Comparison of ENCODE assay signal across 14 mouse cellular contexts in the genomic region with DNA sequence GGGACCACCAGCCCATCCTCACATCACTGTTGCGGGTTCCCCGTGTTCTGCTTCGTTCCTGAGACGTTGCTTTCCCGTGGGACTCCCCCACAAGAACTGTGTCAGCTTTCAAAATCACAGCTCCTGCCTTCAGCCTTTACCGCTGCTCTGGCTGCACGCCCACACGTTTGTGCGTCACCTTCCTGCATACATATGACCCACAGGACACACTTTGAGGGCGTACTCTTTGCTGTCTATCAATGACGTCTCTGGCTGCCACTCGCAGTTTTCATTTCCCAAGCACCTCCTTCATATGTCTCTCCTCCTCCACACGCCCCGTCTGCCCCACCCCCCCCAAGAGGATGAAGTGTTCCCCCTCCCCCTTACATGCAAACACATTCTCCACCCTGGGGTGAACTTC. TPM values are rescaled to one million over a fixed set of nuclear protein-coding genes. Genes with fewer than 3 reads are reported as not detected.
DNase-seq lines count a peak whose midpoint lies in the region; ATAC-seq lines count a peak whose summit lies in the region.
"Had no signal": no experiment of that assay in that cellular context is flagged by ENCODE, and none has a peak within 500 bp of the region (broad histone marks: within the 10 kb centered on the region; RNA-seq: fewer than 3 reads in every experiment).

No protein-coding gene starts in this region.

- intact Hi-C loops in left cerebral cortex, postnatal 4 days (cut with DNase I), result no loop called here

- H3K9me3 ChIP-seq in embryonic facial prominence, embryonic 14.5 days (ENCODE audit: control insufficient read depth, low read length), result no peaks in the 10 kb centered on the region
- no peaks in the 10 kb centered on the region for H3K9me3 ChIP-seq in midbrain, embryonic 11.5 days (ENCODE audit: control insufficient read depth, low read length)
- H3K9me3 ChIP-seq: forebrain, embryonic 15.5 days had no signal

- peak overlapping the region; percentile 18; the same call in 1 of the 2 replicates for H3K4me2 ChIP-seq in embryonic facial prominence, embryonic 14.5 days (ENCODE audit: low read depth, low read length)
- no peak overlapping the region for H3K4me2 ChIP-seq in midbrain, embryonic 11.5 days
- H3K4me2 ChIP-seq: forebrain, embryonic 15.5 days had no signal

- no peaks in the 10 kb centered on the region for H3K4me1 ChIP-seq in embryonic facial prominence, embryonic 14.5 days (ENCODE audit: control insufficient read depth, insufficient read depth, low read length)
- H3K4me1 ChIP-seq in midbrain, embryonic 11.5 days (ENCODE audit: control insufficient read depth, insufficient read depth, low read length), result no peaks in the 10 kb centered on the region
- H3K4me1 ChIP-seq: forebrain, embryonic 15.5 days had no signal

- H3K4me3 ChIP-seq in embryonic facial prominence, embryonic 14.5 days (ENCODE audit: low read depth, low read length), result no peak overlapping the region
- H3K4me3 ChIP-seq in midbrain, embryonic 11.5 days (ENCODE audit: low read depth, low read length), result no peak overlapping the region
- H3K4me3 ChIP-seq: forebrain, embryonic 15.5 days had no signal

- H3K9ac ChIP-seq in embryonic facial prominence, embryonic 14.5 days (ENCODE audit: low read depth, low read length), result no peak overlapping the region
- H3K9ac ChIP-seq in midbrain, embryonic 11.5 days (ENCODE audit: low read length), result no peak overlapping the region
- H3K9ac ChIP-seq: forebrain, embryonic 15.5 days had no signal

- no peak for ATAC-seq in embryonic facial prominence, embryonic 14.5 days (ENCODE audit: low read depth)
- no peak for ATAC-seq in midbrain, embryonic 11.5 days (ENCODE audit: low FRiP score)
- ATAC-seq: forebrain, embryonic 15.5 days; midbrain, embryonic 16.5 days had no signal

- 65% methylated on average over 14 of the region's 14 CpGs for whole genome bisulfite sequencing in embryonic facial prominence, embryonic 14.5 days
- 83% methylated on average over 14 of the region's 14 CpGs for WGBS in midbrain, embryonic 11.5 days

- H3K27me3 ChIP-seq in embryonic facial prominence, embryonic 14.5 days (replicated peaks; ENCODE audit: control insufficient read depth, insufficient read depth, low read length), result no peaks in the 10 kb centered on the region; the same call in 1 of the 2 replicates
- H3K27me3 ChIP-seq in midbrain, embryonic 11.5 days (ENCODE audit: control insufficient read depth, insufficient read depth, low read length), result no peaks in the 10 kb centered on the region
- H3K27me3 ChIP-seq: forebrain, embryonic 15.5 days had no signal

- DNase-seq in adrenal gland, adult 2 months, result peak; percentile 33
- DNase-seq in adrenal gland, postnatal 4 days (ENCODE audit: low spot score in 2 of 2), result no peak
- peak; percentile 51 for DNase-seq in left cerebral cortex, adult 11 months (ENCODE audit: low spot score)
- no peak for DNase-seq in left cerebral cortex, postnatal 4 days
- peak; percentile 22 for DNase-seq in embryonic facial prominence, embryonic 14.5 days (ENCODE audit: low spot score)
- peak; percentile 8 for DNase-seq in lung, postnatal 25 days (ENCODE audit: low spot score)
- no peak for DNase-seq in midbrain, embryonic 11.5 days (ENCODE audit: low spot score, missing footprints)
- no peak for DNase-seq in ovary, postnatal 14 days (ENCODE audit: low spot score)
- DNase-seq: heart, postnatal 10 days had no signal

- no peaks in the 10 kb centered on the region for H3K36me3 ChIP-seq in embryonic facial prominence, embryonic 14.5 days (ENCODE audit: control insufficient read depth, insufficient read depth, low read length)
- H3K36me3 ChIP-seq in midbrain, embryonic 11.5 days (ENCODE audit: control insufficient read depth, insufficient read depth, low read length), result no peaks in the 10 kb centered on the region
- H3K36me3 ChIP-seq: forebrain, embryonic 15.5 days had no signal

- no peak overlapping the region for H3K27ac ChIP-seq in embryonic facial prominence, embryonic 14.5 days (replicated peaks; ENCODE audit: low read depth, low read length)
- H3K27ac ChIP-seq in midbrain, embryonic 11.5 days (ENCODE audit: low read depth, low read length), result no peak overlapping the region
- H3K27ac ChIP-seq: forebrain, embryonic 15.5 days had no signal

RNA-seq across cellular contexts. Expression of a gene that starts 1.3 kb away (rescaled TPM):
- not detected for total RNA-seq in adrenal gland, adult 2 months (2021)
- polyA plus RNA-seq in adrenal gland, adult 2 months (2012; rRNA removed), result 0.09 and 0.20 TPM in 2 replicates
- not detected for total RNA-seq in adrenal gland, postnatal 4 days (2021)
- not detected for total RNA-seq in left cerebral cortex, postnatal 4 days (2021)
- polyA plus RNA-seq in embryonic facial prominence, embryonic 14.5 days (2014; fragmentation: Nextera tagmentation; extraction: Ambion mirVana), result not detected in 2 replicates
- not detected in 2 replicates for polyA plus RNA-seq in midbrain, embryonic 11.5 days (2014; fragmentation: Nextera tagmentation; extraction: Ambion mirVana)
- total RNA-seq: heart, postnatal 10 days; liver, adult 2 months had no signal
- polyA plus RNA-seq: forebrain, embryonic 15.5 days; large intestine, adult 2 months; liver, adult 2 months; midbrain, embryonic 16.5 days had no signal

RNA-seq across cellular contexts. Expression of a gene that starts 8.7 kb away (rescaled TPM):
- not detected for total RNA-seq in adrenal gland, adult 2 months (2021)
- polyA plus RNA-seq in adrenal gland, adult 2 months (2012; rRNA removed), result not detected in 2 replicates
- not detected for total RNA-seq in adrenal gland, postnatal 4 days (2021)
- not detected for total RNA-seq in left cerebral cortex, postnatal 4 days (2021)
- not detected in 2 replicates for polyA plus RNA-seq in embryonic facial prominence, embryonic 14.5 days (2014; fragmentation: Nextera tagmentation; extraction: Ambion mirVana)
- not detected in 2 replicates for polyA plus RNA-seq in midbrain, embryonic 11.5 days (2014; fragmentation: Nextera tagmentation; extraction: Ambion mirVana)
- total RNA-seq: heart, postnatal 10 days; liver, adult 2 months had no signal
- polyA plus RNA-seq: embryonic facial prominence, embryonic 11.5 days; forebrain, embryonic 15.5 days; large intestine, adult 2 months; liver, adult 2 months; midbrain, embryonic 16.5 days had no signal

RNA-seq across cellular contexts. Expression of a gene that starts 14.0 kb away (rescaled TPM):
- total RNA-seq in adrenal gland, adult 2 months (2021), result not detected
- polyA plus RNA-seq in adrenal gland, adult 2 months (2012; rRNA removed), result not detected in 2 replicates
- total RNA-seq in adrenal gland, postnatal 4 days (2021), result not detected
- not detected for total RNA-seq in left cerebral cortex, postnatal 4 days (2021)
- polyA plus RNA-seq in embryonic facial prominence, embryonic 14.5 days (2014; fragmentation: Nextera tagmentation; extraction: Ambion mirVana), result not detected in 2 replicates
- polyA plus RNA-seq in midbrain, embryonic 11.5 days (2014; fragmentation: Nextera tagmentation; extraction: Ambion mirVana), result not detected in 2 replicates
- total RNA-seq: heart, postnatal 10 days; liver, adult 2 months had no signal
- polyA plus RNA-seq: embryonic facial prominence, embryonic 11.5 days; forebrain, embryonic 15.5 days; large intestine, adult 2 months; liver, adult 2 months; midbrain, embryonic 16.5 days had no signal

RNA-seq across cellular contexts. Expression of a gene that starts 20.9 kb away (rescaled TPM):
- 1 to 10 TPM; 2.7 to 3.0 TPM for total RNA-seq in adrenal gland, adult 2 months (2021)
- 0.06 and 0.11 TPM in 2 replicates for polyA plus RNA-seq in adrenal gland, adult 2 months (2012; rRNA removed)
- 1 to 10 TPM; 1.8 to 2.9 TPM for total RNA-seq in adrenal gland, postnatal 4 days (2021)
- total RNA-seq in left cerebral cortex, postnatal 4 days (2021), result 1 to 10 TPM; 6.1 to 7.6 TPM
- polyA plus RNA-seq in embryonic facial prominence, embryonic 14.5 days (2014; fragmentation: Nextera tagmentation; extraction: Ambion mirVana), result 1.5 and 1.6 TPM in 2 replicates
- 1.5 and 1.7 TPM in 2 replicates for polyA plus RNA-seq in midbrain, embryonic 11.5 days (2014; fragmentation: Nextera tagmentation; extraction: Ambion mirVana)
- polyA plus RNA-seq: large intestine, adult 2 months had no signal

RNA-seq across cellular contexts. Expression of a gene that starts 29.5 kb away (rescaled TPM):
- total RNA-seq in adrenal gland, adult 2 months (2021), result not detected
- polyA plus RNA-seq in adrenal gland, adult 2 months (2012; rRNA removed), result not detected in 2 replicates
- total RNA-seq in adrenal gland, postnatal 4 days (2021), result not detected
- total RNA-seq in left cerebral cortex, postnatal 4 days (2021), result not detected
- polyA plus RNA-seq in embryonic facial prominence, embryonic 14.5 days (2014; fragmentation: Nextera tagmentation; extraction: Ambion mirVana), result 0.17 TPM in 1 of 2 replicates, not detected in the other
- not detected in 2 replicates for polyA plus RNA-seq in midbrain, embryonic 11.5 days (2014; fragmentation: Nextera tagmentation; extraction: Ambion mirVana)
- total RNA-seq: heart, postnatal 10 days; liver, adult 2 months had no signal
- polyA plus RNA-seq: embryonic facial prominence, embryonic 11.5 days; forebrain, embryonic 15.5 days; large intestine, adult 2 months; liver, adult 2 months; midbrain, embryonic 16.5 days had no signal

Comparison
In these comparisons a context has a peak if more than half of its experiments do, and no peak if none do; other contexts are left out.
1. DNase-seq: peak in adrenal gland, adult 2 months (single experiment), left cerebral cortex, adult 11 months (single experiment), embryonic facial prominence, embryonic 14.5 days (single experiment) and lung, postnatal 25 days (single experiment); none in adrenal gland, postnatal 4 days (0 of 2), left cerebral cortex, postnatal 4 days (single experiment), midbrain, embryonic 11.5 days (single experiment) and ovary, postnatal 14 days (single experiment).